Mouse (Mus musculus) lung, postnatal 14 days (tissue): ENCODE measurements around the gene Cep68.

Source experiments
- DNase-seq: peaks from one replicate; pipeline ENCODE4 v3.0.0; 2021

Gene Cep68

DNA sequence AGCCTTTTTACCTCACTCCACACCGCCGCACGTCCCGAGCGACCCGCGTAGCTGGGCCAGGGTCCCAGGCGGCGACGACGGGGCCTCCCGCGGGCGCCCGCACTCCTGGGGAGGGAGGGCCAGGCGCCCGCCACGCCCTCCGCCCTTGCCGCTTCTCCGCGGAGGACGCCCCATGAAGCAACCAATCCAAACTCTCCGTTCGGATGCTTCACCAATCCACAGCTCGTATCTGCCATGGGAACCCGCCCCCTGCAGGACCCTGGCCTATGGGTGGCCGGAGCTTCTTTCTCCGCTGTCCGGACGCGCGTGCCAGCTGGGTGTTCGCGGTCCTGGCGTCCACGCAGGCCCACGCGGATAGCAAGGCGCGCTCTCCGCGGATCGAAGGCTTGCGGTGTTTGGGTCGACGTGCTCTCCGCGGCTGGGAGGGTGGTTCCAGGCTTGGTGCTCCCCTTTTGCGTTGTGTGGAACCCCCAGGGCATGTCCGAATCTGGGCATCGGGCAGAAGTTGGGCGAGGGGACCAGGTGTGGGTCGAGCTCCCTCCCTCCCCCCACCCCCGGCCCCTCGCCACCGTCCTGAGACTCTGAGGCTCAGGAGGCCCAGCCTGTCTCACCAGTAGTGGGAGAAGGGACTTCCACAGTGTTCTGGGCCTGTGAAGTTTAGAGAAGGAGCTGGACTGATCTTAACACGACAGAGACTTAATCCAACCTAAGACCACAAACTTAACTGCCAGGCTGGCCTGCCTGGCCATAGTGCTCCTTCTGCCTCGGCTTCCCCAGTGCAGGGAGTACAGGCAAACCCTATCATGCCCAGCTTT, at the start of gene Cep68:
Cep68 (minus strand) TSS at position 134 of the 815 bp plus-strand sequence.
- DNase-seq = peak; percentile 95

DNA sequence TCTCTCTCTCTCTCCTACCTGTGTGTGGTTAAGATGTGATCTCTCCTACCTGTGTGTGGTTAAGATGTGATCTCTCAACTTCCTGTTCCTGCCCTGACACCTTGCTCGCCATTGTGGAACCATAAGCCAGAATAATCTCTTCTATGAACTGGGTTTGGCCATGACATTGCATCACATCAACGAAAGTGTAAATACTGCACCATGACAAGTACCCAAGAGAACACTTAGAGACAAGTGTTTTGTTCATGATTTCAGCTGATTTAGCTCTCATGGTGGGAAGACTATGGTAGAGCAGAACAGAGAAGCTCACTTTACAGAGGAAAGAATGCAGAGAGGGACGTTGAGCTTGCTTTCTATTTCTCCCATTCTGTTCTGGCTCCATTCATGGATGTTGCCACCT, 35.2 kb upstream of the Cep68 start:
- DNase-seq = no peak

DNA sequence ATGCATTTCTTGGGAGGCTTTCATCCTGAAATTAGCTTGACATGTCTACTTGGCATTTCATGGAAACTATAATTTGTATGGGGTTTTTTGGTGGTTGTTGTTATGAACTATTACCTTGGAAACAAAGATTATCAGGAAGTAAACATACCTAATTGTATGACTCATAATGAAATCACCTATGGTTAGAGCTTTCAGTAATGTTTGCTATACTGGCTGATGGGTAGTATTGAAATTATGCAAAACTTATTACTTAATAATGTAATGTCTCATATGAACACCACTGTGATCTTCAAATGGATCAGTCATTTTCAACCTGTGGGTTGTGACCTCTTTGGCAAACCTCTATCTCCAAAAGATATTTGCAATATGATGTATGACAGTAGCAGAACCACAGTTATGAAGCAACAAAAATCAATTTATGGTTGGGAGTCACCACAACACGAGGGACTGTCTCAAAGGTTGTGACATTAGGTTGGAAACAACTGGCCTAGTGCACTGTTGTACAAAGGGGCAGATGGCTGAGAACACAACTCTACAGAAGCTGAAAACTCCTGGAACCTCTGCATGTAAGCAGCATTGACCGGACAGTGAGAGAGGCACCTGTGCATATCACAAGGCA, 33.5 kb upstream of the Cep68 start:
- no peak for DNase-seq

DNA sequence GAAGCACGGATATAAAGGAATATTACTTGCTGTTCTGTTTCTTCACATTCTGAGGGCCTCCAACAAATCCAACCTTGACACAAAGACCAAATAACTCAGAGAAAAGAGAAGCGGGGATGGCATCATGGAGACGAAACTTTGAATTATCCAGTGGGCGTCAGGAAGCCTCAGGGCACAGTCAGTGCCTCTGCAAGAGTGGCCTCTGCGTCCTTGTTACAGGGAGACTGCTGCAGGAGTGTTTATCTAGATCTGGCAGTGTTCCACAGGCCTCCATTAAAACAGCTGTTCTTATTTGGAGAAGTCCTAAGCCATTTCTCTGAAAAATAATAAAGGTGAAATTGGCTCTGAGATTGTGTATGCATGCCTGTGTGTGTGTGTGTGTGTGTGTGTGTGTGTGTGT, 31.8 kb upstream of the Cep68 start:
- DNase-seq = peak; percentile 35

DNA sequence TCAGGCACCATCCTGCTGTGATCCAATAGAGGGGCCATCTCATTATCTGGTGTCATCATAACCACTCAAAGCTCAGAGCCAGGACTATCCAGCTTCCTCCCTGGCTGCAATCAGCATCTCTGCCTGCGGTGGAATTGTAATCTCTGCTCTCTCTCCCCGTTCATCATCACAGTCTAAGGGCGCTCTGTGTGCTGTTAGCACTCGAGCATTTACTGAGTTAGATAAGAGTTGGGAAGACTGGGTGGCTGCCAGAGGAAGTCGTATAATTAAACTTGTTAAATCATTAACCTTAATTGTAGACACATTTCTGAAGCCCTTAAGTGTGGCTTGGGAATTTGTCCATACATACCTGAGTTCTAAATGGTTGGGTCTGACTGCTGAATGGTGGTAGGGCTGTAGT, 29.5 kb upstream of the Cep68 start:
- no peak for DNase-seq

DNA sequence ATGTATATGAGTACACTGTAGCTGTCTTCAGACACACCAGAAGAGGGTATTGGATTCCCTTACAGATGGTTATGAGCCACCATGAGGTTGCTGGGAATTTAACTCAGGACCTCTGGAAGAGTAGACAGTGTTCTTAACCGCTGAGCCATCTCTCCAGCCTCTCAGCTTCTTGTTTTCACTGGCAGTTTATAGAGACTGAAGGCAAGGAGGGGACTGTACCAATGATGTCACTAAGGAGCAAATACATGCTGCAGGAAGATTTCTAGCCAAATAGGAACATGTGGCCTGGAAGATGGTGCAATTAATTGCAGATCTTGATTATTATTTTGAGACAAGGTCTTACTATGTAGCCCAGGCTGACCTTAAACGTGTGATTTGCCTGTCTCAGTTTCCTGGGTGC, 27.9 kb upstream of the Cep68 start:
- no peak for DNase-seq

DNA sequence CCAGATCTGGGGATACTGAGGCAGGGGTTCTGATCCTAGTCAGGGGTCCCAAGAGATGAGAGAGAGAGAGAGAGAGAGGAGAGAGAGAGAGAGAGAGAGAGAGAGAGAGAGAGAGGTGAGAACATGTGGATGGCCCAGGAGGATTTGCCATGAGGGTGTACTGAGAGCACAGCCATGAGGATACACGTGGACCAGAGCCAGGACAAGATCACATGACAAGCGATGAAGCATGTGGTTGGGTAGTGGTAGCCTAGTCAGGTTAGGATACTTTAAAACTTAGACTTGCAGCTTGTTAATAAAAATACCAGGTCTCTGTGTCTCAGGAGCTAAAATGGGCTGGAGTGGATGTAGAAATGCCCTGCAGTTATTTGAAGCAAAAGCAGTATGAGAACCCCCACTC, 26.7 kb upstream of the Cep68 start:
- no peak for DNase-seq

DNA sequence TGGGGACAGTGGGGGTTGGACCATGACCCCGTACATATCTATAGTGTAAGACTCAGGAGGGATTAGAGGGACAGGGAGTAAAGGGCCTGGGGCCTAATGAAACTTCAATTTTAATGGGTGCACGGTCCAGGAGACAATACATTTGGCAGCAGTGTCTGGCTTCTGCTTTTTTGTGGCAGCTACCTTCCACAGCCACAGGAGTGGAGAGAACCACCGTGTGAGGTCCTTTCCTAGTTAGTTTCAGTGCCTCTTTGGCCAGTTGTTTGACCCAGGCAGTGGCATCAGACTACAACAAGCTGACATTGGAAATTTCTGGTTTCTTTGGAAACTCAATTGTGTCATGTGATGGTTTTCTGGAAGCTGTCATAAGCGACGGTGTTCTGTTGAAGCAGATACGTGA, 20.7 kb upstream of the Cep68 start:
- DNase-seq = no peak

DNA sequence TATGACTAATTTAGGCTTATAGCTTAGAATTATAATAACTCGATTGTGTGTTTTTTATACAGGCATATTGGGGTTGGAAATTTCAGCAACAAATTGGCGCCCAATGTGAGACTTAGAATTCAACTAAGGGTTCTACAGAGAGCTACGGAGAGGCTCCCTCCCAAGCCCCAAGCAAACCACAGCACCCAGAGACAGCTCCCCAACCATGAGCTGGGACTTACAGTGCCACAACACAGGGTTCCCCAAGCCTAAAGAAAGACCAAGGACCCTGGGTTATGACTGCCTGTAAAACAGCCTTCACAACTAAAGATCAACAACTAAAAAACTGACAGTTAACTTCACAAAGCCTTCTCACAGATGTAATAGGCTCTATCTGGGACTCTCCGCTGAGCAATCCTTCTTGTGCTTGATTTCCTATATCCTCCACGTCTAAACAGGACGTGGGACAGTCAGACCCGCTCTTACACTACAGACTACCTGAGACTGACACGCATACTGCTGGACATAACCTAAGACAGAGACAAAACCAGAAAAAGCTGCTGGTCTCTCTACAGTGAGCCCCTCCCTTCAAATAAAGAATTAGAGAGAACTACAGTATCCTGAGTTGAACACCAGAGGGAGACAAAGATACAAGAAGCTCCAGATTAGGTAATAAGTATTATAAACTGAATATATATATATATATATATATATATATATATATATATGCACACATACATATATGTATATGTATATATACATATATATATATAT, 13.6 kb upstream of the Cep68 start:
- no peak for DNase-seq

DNA sequence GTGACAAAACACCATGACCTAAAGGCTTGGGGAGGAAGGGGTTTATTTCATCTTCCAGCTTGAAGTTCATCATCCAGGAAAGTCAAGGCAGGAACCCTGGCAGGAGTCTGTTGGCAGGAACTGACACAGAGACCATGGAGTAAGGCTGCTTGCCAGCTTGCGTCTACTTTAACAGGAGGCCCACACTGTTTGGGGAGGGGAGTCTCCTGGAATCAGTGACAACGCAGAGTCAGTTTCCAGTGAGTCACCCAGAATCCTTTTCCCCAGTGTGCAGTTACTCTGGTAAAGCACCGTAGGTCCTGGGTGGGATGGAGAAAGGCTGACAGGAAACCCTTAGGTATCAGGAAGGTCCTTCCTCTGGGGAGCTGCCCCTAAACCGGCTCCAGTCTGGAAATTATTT, 5.6 kb upstream of the Cep68 start:
- no peak for DNase-seq

DNA sequence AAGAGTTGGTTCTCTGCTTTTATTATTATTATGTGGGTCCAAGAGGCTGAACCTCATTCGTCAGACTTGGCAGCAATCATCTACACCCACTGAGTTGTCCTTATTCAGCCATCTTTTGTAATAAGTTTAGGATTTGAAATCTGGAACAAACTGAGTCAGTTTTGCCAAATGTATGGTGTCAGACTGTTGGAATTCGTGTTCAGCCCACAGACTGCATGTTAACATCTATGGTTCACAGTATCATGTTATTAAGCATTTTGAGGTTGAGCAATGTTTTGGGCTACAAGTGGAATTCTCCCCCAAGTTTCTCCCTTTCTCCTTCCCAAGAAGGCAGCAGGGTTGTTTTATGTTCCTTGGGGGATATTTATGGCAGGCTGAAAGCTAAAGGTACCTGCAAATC, 3.9 kb upstream of the Cep68 start:
- no peak for DNase-seq

DNA sequence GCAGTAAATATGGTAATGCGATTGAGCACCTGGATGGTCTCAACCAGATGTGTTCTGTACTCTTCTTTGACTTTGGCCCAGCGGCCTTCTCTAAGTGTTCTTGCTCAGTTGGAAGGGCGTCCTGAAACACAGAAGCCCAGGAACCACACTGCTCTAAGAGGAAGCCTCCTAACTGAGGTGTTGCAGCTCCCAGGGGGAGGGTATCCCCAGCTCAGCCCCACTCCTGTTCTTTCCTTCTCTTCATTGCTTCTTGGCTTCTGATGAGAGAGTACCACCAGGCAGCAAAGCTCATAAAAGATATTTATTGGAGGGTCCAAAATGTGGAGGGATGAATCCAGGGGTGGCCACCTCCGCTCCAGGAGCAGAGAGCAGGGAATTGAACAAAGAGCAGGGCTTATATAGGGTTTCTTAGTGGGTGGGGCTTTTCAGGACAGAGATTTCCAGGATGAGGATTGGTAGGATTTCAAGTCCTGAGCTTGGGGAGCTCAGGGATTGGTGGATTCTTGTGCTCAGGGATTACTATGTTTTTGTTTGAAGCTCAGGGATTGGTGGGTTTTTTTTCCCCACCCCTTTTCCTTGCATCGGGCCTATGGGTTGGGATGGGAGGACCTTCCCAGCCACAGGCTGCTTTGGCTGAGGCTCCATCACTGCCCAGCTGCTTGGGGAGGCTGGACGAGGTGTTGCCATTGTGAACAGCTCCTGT, 1.4 kb upstream of the Cep68 start:
- no peak for DNase-seq

DNA sequence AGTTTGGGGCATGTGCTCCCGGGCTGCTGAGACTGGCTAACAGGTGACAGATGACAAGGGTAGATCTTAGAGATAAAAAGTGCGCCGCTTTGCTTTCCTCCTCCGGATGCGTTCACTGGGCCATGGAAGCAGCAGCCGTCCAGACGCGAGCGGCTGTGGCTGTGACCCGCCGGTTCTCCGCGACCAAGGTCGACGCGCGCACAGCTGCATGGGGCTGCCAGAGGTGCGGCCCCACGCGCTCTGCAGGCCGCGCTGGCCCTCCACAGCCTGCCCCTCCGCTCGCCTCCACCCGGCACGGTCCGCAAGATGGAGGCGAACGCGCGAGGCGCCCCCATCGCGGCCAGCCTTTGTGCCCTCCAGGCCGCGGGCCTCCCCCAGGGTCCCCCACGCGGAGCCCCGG, 389 bp downstream of the Cep68 start:
- no peak for DNase-seq

DNA sequence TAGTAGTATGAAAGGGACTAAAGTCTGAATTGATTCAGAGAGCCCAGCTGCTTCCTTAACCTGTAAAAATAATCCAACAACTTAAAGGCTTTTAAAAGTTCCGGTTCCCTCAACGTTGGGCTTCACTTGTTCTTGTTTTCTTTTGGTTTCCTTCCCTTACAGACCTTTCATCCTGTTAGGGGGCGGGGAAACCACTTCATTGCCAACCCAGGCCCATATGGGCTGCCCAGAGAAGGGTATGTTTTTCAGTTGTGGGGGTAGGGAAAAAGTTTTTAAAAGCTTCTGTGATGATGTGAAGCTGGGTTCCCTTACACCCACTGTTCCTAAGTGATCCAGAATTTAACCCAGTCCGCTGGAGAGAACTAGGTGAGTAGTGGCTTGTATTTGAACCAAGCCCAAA, 952 bp downstream of the Cep68 start:
- no peak for DNase-seq

DNA sequence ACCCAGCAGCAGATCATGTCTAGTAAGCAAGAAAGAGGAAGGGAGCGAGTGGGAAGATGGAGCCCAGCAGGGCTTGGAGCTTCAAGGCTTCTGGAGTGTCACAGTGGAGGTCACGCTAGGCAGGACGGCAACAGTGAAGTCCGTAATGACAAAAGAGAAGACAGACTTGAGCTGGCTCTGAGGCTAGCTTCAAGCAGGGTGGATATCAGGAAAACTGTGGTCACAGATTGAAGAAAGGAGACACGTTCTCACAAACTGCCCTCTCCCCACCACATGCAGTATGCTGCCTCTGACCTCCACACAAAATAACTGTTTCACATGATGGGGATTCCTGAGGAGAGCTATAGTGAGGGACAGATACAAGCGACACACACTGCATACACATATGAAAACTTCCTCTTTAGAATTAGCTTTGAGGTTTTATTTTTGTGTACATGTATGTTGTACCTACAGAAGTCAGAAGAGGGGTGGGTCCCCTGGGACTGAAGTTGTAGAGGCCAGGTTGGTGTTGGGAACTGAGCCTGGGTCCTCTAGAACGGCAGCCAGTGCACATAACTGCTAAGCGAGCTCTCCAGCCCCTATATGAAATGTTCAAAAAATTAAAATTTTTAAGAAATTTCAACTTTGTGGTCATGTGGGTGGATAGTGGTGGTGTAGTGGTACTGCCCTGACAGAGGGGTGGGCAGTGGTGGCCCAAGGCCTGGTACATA, 1.9 kb downstream of the Cep68 start:
- DNase-seq = no peak

DNA sequence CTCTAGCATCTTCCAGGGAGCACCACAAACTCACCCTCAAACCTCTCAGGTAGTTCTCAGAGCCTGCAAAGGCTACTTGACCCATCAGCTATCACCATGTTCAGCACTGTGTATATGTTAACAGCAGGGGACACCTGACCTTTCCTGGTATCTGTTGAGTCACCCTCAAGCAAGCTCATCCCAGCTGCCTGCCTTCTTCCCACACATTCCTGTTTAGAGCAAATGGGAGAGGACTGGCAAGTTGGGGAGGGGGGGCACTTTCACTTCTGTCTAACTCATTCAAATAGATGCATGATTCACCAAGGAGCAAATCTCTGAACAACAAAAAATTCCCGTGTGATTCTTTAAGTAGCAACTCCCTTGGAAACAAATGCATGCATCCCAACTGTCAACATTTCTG, 2.6 kb downstream of the Cep68 start:
- peak; percentile 47 for DNase-seq

DNA sequence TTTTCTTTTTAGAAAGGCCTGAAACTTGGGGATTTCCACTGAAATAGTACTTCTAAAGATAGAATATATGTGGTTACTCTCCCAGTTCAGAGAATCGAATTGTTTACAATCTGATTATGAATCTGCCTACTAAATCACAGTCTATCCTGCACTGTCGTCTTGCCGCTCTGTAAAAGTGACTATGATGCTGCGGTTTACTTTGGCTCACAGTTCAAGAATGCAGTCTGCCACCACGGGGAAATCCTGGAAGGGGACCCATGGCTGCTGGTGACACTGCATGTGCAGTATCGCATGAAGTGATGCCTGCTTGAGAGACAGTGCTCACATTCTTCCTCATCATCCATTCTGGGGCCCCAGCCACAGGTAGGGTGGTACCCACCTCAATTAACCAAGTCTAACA, 3.9 kb downstream of the Cep68 start:
- no peak for DNase-seq

DNA sequence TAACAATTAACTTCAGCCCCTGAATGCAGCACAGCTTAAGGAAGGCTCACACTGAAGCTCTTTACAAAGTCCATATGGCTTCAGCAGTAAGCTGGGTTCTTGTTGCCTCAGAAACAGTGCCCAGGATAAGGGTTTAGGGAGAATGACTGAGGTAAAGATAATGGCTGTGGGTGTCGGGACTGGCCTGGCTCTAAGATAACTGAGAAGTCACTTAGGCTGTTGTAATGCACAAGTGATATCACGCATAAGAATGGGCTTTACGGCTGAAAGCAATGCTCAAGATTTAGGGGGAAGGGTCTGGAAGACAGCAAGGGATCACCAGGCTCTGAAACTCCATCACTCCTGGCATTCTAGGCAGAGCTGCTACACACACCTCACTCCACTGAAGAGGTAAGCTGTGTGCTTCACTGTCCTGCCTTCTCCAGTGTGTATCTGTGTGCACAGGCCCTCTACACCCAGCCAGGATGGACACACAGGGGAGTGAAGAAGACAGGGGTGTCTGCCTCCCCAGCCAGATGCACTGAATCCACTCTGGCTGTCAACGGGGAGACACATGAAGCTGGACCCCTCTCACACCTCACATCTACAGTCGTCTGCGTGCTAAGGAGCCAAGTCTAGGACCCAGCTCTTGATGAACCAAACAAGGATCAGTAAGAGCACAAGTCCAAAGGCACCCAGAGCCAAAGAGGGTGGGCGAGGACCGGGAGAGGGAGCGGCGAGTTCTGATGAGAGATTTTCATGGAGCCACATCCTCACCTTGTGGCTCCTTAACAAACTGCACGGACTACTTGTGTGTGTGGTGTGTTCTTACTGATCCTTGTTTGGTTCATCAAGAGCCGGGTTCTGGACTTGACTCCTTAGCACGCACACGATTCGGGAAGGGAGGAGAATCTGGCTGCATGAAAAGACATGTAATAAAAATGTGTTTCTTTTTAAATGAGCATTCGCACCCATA, 4.6 kb downstream of the Cep68 start:
- no peak for DNase-seq

DNA sequence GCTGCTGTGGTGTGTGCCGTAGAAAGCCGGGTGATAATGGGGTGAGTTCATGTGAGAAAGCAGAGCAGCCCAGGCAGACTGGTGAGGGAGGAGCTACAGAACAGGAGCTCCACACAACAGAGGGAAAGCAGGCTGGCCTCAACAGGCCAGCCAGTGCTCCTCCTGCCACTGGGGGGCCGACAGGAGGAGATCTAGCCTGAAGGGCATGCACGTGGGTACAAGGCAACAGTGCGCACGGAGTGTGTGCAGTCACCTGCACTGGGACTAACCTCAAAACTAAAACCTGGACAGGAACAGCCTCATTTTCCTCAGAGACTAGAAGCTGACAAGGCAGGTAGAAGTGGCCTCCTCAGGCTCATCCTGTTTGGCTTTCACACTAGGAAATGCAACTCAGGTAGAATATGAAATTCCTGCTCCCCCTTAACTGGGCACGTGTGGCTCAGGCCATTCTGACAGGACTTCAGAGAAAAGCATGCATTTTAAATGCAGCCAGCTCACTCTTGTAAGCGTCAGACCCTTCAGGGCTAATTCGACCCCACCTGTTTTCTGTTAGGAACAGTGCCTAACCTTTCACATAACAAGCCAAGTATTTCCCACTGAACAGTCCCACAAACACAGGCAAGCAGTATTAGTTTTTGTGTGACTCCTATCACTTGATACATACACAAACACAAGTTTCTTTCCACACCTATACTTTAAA, 5.9 kb downstream of the Cep68 start:
- DNase-seq = no peak

DNA sequence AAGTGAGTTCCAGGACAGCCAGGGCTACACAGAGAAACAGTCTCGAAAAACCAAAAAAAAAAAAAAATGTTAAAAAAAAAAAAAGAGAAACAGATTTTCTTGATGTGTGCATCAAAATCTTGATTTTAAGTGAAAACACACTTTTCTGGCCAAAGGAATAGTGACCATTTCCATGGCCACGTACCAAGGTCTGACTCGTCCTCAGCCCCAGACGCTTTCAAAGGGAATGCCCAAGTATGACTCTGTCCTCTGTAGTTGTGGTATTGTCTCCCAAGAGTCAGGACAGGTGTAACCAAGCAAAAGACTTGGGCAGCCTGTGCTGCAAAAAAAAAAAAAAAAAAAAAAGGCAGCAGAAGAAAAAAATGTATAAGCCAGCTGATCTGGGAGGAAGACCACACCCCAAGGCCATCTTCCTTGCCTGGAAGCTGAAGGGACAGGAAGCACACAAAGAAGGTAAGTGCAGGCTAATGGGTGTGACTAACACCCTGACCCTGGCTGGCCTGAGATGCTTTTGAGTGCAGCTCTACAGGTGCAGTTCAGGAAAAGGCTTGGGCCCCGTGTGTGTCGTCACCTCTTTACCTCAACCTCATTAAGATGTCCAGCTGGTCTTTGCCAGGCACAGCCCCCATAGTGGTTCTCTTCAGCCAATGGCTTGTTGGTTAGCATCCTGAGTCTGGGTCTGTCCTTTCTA, 6.7 kb downstream of the Cep68 start:
- no peak for DNase-seq
